Mouse (Mus musculus) brain, embryonic 14.5 days (tissue): ENCODE results near the gene Pik3r6.

Experiments
- CTCF ChIP-seq: fragments of 200-500 bp; IDR thresholded peaks from 2 replicates; pipeline ENCODE4 v1.5.1; 2012; ENCODE audit warnings: inconsistent platforms, mild to moderate bottlenecking, moderate library complexity, borderline replicate concordance; ENCODE audit not compliant: insufficient read depth, insufficient read length; ENCODE audit errors: extremely low read depth
- POLR2A ChIP-seq: fragments of 200-500 bp; IDR thresholded peaks from 2 replicates; pipeline ENCODE4 v1.6.1; 2012; ENCODE audit warnings: mild to moderate bottlenecking, inconsistent platforms, borderline replicate concordance; ENCODE audit not compliant: poor library complexity, insufficient read depth, insufficient read length, severe bottlenecking; ENCODE audit errors: extremely low read depth

GRCm38 (mm10) chr11:68586721-68587120 lies 83.9 kb downstream of the Pik3r6 start, which contains the start of gene Ccdc42:
- TF ChIP-seq CTCF (no peak), POLR2A (no peak)
